Mouse (Mus musculus) midbrain, embryonic 14.5 days (tissue): ENCODE results near the gene Gm20388. TPM values are rescaled to one million over a fixed set of nuclear protein-coding genes. Genes with fewer than 3 reads are reported as not detected.

Source experiments
- ATAC-seq: fragments of 200-750 bp; cut with Nextera tagmentation; 2 replicates; pipeline ENCODE4 v1.8.0; 2017; ENCODE audit warnings: moderate number of reproducible peaks, moderate library complexity; ENCODE audit not compliant: low FRiP score, low TSS enrichment
- DNase-seq: peaks from one replicate; pipeline ENCODE4 v3.0.0-alpha.2; 2015
- H3K27ac ChIP-seq: fragments of 300-500 bp; sonication (generic); replicated peaks from 2 replicates; pipeline ENCODE4 v1.5.1; 2014; ENCODE audit warnings: mild to moderate bottlenecking, low read depth, low read length, moderate library complexity
- H3K27me3 ChIP-seq: fragments of 300-500 bp; sonication (generic); 2 replicates; pipeline ENCODE4 v1.6.1; 2014; ENCODE audit warnings: low read length, control low read depth, mixed read lengths; ENCODE audit not compliant: control insufficient read depth, insufficient read depth
- H3K36me3 ChIP-seq: fragments of 300-500 bp; sonication (generic); 2 replicates; pipeline ENCODE4 v1.6.1; 2014; ENCODE audit warnings: low read length, control low read depth; ENCODE audit not compliant: control insufficient read depth, insufficient read depth
- H3K4me1 ChIP-seq: fragments of 300-500 bp; sonication (generic); 2 replicates; pipeline ENCODE4 v1.6.1; 2014; ENCODE audit warnings: mild to moderate bottlenecking, antibody characterized with exemption, low read length, control low read depth; ENCODE audit not compliant: control insufficient read depth, insufficient read depth
- H3K4me2 ChIP-seq: fragments of 300-500 bp; sonication (generic); 2 replicates; pipeline ENCODE4 v1.6.1; 2014; ENCODE audit warnings: mild to moderate bottlenecking, low read length, moderate library complexity
- H3K4me3 ChIP-seq: fragments of 300-500 bp; sonication (generic); replicated peaks from 2 replicates; pipeline ENCODE4 v1.5.1; 2014; ENCODE audit warnings: low read depth, low read length
- H3K9ac ChIP-seq: fragments of 300-500 bp; sonication (generic); replicated peaks from 2 replicates; pipeline ENCODE4 v1.6.1; 2014; ENCODE audit warnings: mild to moderate bottlenecking, low read length, moderate library complexity
- H3K9me3 ChIP-seq: fragments of 300-500 bp; sonication (generic); 2 replicates; pipeline ENCODE4 v1.6.1; 2016; ENCODE audit warnings: low read length, control low read depth, mixed read lengths; ENCODE audit not compliant: control insufficient read depth
- WGBS: fragments of 180-500 bp; shearing (Covaris S2); extraction: QIAGEN DNeasy Blood & Tissue Kit; methylation state at CpG from one replicate; pipeline ENCODE4 v1.1.7; 2014; 5-methylcytosine and 5-hydroxymethylcytosine counted together
- polyA plus RNA-seq: library from polyadenylated mRNA; unstranded; fragments of >200 nt; fragmentation: Nextera tagmentation; extraction: Ambion mirVana; gene quantifications from 2 replicates; pipeline ENCODE4 v1.2.1, GENCODE M21; 2014

Gm20388 gene
- polyA plus RNA-seq, 1 experiment from 2014 or later = 4.1 TPM

DNA sequence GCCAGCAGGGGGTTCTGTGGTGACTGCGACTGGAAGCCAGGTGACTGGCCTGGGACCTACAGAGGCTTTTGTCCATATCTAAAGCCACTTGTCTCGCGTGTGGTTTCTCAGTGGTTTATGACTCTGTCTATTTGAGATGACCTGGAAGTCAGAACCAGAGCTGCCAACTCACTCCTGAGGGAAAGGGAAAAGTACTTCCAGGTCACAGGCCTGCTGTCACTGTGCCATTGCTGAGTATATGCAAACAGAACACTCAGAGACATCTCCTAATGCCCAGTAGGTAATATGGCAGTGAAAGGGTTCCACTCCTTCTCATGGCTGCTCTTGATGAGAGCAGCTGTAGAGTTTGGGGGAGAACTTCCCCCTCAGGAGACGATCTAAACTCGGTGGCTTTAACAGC lies 2088.6 kb downstream of the Gm20388 start:
- DNase-seq (no peak), ATAC-seq (no peak)
- no peak overlapping the region for H3K4me2 ChIP-seq
- H3K4me3 ChIP-seq = no peak overlapping the region
- H3K36me3 ChIP-seq = peaks cover 90% of the 10 kb centered on the region
- WGBS = 93% methylated on average over 5 of the region's 5 CpGs
- H3K27ac ChIP-seq = no peak overlapping the region
- H3K27me3 ChIP-seq = no peaks in the 10 kb centered on the region
- H3K9ac ChIP-seq = no peak overlapping the region
- H3K9me3 ChIP-seq = no peaks in the 10 kb centered on the region
- no peaks in the 10 kb centered on the region for H3K4me1 ChIP-seq

GRCm38 (mm10) chr8:122001339-122002115 lies 2090.9 kb downstream of the Gm20388 start:
- WGBS = 95% methylated on average over 15 of the region's 15 CpGs
- Histone ChIP-seq H3K27ac (no peak overlapping the region), H3K9ac (no peak overlapping the region), H3K4me1 (no peaks in the 10 kb centered on the region), H3K9me3 (no peaks in the 10 kb centered on the region), H3K27me3 (no peaks in the 10 kb centered on the region), H3K4me3 (no peak overlapping the region), H3K36me3 (peaks cover 81% of the 10 kb centered on the region), H3K4me2 (no peak overlapping the region)
- ATAC-seq (no peak), DNase-seq (no peak)

- DNase-seq (no peak), ATAC-seq (no peak)
- Histone ChIP-seq H3K9me3 (no peaks in the 10 kb centered on the region), H3K4me3 (no peak overlapping the region), H3K4me2 (no peak overlapping the region), H3K27me3 (no peaks in the 10 kb centered on the region), H3K27ac (peak overlapping the region; percentile 13; the same call in 1 of the 2 replicates), H3K36me3 (peaks cover 79% of the 10 kb centered on the region), H3K4me1 (no peaks in the 10 kb centered on the region), H3K9ac (no peak overlapping the region)
- 84% methylated on average over 8 of the region's 8 CpGs for WGBS
Measured at GRCm38 (mm10) chr8:122003646-122004045, 2093.0 kb downstream of the Gm20388 start.

GRCm38 (mm10) chr8:122004131-122004530 lies 2093.5 kb downstream of the Gm20388 start:
- Histone ChIP-seq H3K27ac (peak overlapping the region; percentile 13; the same call in 1 of the 2 replicates), H3K4me1 (no peaks in the 10 kb centered on the region), H3K4me2 (no peak overlapping the region), H3K36me3 (peaks cover 79% of the 10 kb centered on the region), H3K4me3 (no peak overlapping the region), H3K9ac (no peak overlapping the region), H3K27me3 (no peaks in the 10 kb centered on the region), H3K9me3 (no peaks in the 10 kb centered on the region)
- 82% methylated on average over 5 of the region's 5 CpGs for WGBS
- DNase-seq = no peak
- ATAC-seq = no peak

DNA sequence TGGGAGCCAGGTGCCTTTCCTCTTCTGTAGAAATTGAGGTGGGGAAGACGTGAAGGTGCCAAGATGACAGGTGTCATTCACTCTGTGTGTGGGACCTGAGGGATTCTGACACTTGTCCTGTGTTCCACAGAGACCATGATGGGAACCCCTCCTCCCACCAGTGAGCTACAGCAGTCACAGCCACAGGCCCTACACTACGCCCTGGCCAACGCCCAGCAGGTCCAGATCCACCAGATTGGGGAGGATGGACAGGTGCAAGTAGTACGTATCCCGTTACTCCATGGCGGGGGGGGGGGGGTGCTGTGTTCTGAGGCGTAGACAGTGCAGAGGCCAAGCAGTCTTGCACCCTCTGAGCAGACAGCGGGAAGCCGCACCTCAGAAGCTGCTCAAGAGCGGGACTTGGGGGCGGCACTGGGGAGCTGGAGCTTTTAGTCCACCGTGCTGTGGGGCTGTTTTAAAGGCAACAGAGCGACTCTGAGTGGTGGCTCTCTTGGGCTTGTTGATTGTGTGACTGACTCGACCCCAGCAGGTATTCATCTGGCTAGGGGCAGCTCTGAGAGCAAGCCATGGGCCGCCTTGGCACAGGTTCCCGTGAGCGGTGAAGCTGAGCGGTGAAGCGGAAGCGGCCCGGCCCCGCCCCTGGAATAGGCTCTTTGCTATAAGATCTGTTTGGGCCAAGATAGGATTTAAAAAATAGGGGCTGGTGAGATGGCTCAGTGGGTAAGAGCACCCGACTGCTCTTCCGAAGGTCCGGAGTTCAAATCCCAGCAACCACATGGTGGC lies 2095.0 kb downstream of the Gm20388 start:
- no peak for DNase-seq
- Histone ChIP-seq H3K4me3 (no peak overlapping the region), H3K36me3 (peaks cover 74% of the 10 kb centered on the region), H3K27ac (no peak overlapping the region), H3K4me1 (no peaks in the 10 kb centered on the region), H3K27me3 (no peaks in the 10 kb centered on the region), H3K9me3 (no peaks in the 10 kb centered on the region), H3K9ac (no peak overlapping the region), H3K4me2 (no peak overlapping the region)
- 83% methylated on average over 25 of the region's 25 CpGs for WGBS
- no peak for ATAC-seq

- WGBS = 85% methylated on average over 13 of the region's 13 CpGs
- Histone ChIP-seq H3K27me3 (no peaks in the 10 kb centered on the region), H3K36me3 (peaks cover 69% of the 10 kb centered on the region), H3K9ac (no peak overlapping the region), H3K4me3 (no peak overlapping the region), H3K4me2 (no peak overlapping the region), H3K27ac (no peak overlapping the region; the same call in 1 of the 2 replicates), H3K9me3 (no peaks in the 10 kb centered on the region), H3K4me1 (no peaks in the 10 kb centered on the region)
- no peak for ATAC-seq
- no peak for DNase-seq
Measured at GRCm38 (mm10) chr8:122006688-122007484, 2096.2 kb downstream of the Gm20388 start.

- Histone ChIP-seq H3K27me3 (no peaks in the 10 kb centered on the region), H3K4me1 (no peaks in the 10 kb centered on the region), H3K4me2 (no peak overlapping the region), H3K4me3 (no peak overlapping the region), H3K27ac (no peak overlapping the region), H3K36me3 (peaks cover 66% of the 10 kb centered on the region), H3K9ac (no peak overlapping the region), H3K9me3 (no peaks in the 10 kb centered on the region)
- no peak for ATAC-seq
- WGBS = 89% methylated on average over 5 of the region's 5 CpGs
- no peak for DNase-seq
Measured at GRCm38 (mm10) chr8:122008395-122008794, 2097.8 kb downstream of the Gm20388 start.

GRCm38 (mm10) chr8:122010638-122011037 lies 2100.0 kb downstream of the Gm20388 start:
- Histone ChIP-seq H3K9me3 (no peaks in the 10 kb centered on the region), H3K27ac (no peak overlapping the region), H3K4me3 (no peak overlapping the region), H3K36me3 (peaks cover 61% of the 10 kb centered on the region), H3K4me2 (no peak overlapping the region), H3K4me1 (no peaks in the 10 kb centered on the region), H3K9ac (no peak overlapping the region), H3K27me3 (no peaks in the 10 kb centered on the region)
- ATAC-seq = no peak
- DNase-seq = no peak
- 89% methylated on average over 5 of the region's 5 CpGs for WGBS
